Mouse (Mus musculus) intestine, embryonic 16.5 days (tissue): ENCODE measurements at regions not wholly inside any gene's neighbourhood (a gene's known extent, or its start where the extent isn't known, plus 50 kb on each side); places are given as distances from the start of the nearest gene placed in this dataset. TPM values are rescaled to one million over a fixed set of nuclear protein-coding genes. Genes with fewer than 3 reads are reported as not detected.

ENCODE experiments used
- microRNA-seq: library from miRNA; unstranded; fragments of <30 nt; microRNA quantifications from one replicate; pipeline ENCODE4, GENCODE M21; 2016

Small RNA genes in the stretch of these regions (microRNA-seq; reads per million reads assigned to microRNA genes)
- gene Mir6380, result not detected
